8 mouse cellular contexts compared by ENCODE assay signal in the genomic region with DNA sequence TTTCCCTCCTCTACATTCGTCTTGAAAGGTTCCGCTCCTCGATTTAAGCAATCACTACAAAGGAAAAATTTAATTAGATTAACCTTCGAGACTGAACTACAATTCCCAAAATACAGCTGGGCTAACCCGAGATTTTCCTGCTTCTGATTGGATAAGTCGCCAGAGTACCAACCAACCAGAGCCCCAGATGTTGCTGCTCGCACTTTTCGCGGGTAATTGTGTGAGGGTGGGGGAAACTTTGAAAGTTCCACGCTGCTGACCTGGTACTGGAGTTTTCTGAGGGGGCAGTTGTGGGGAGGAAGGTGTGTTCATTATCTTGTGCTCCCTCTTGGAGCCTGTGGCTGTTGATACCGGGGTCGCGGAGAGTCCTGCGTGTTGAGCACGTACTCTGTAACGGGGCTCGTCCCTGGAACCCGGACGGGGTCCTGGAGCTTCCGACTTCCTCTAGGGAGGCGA. TPM values are rescaled to one million over a fixed set of nuclear protein-coding genes. Genes with fewer than 3 reads are reported as not detected.
DNase-seq lines count a peak whose midpoint lies in the region; ATAC-seq and TF ChIP-seq lines count a peak whose summit lies in the region.

A gene (plus strand): TSS at position 162 of the 456 bp plus-strand sequence.

- in situ Hi-C loops in Patski (cut with MboI; ENCODE audit: low pct_unique_long_range_greater_than_20kb) = no loop called here

- peak within 1 kb of the TSS; percentile 65 for H3K9ac ChIP-seq in hindbrain, embryonic 12.5 days

- H3K4me3 ChIP-seq in hindbrain, embryonic 12.5 days = peak within 1 kb of the TSS; percentile 60

- H3K9me3 ChIP-seq in hindbrain, embryonic 12.5 days (replicated peaks) = no peaks in the 10 kb centered on the region

- H3K27me3 ChIP-seq in Patski = no peaks in the 10 kb centered on the region
- H3K27me3 ChIP-seq in hindbrain, embryonic 12.5 days = no peaks in the 10 kb centered on the region

- peaks cover 14% of the 10 kb centered on the region for H3K4me1 ChIP-seq in hindbrain, embryonic 12.5 days

- CTCF ChIA-PET in Patski (lab: Charles Lee) = no interaction called here

- H3K36me3 ChIP-seq in hindbrain, embryonic 12.5 days = no peaks in the 10 kb centered on the region

- TF ChIP-seq CTCF in Patski (IDR thresholded peaks at IDR 0.05) = no peak

- WGBS in hindbrain, embryonic 12.5 days = 1% methylated on average over 21 of the region's 21 CpGs

- ATAC-seq in Patski = peak; percentile 76
- ATAC-seq in hindbrain, embryonic 12.5 days (ENCODE audit: low FRiP score) = peak; percentile 75

- H3K27ac ChIP-seq in hindbrain, embryonic 12.5 days = 0 out of 2 replicates have a peak within 1 kb of the TSS, but pooled peaks have one; percentile 36

- peak within 1 kb of the TSS; percentile 76 for H3K4me2 ChIP-seq in hindbrain, embryonic 12.5 days (replicated peaks)

- DNase-seq in Patski (ENCODE audit: low read depth, low spot score) = peak; percentile 46
- peak; percentile 75 to 79 for DNase-seq in cerebellum, postnatal 10 days
- peak; percentile 57 to 60 for DNase-seq in frontal cortex, postnatal 10 days (ENCODE audit: low spot score in 2 of 2)
- peak; percentile 43 to 88 for DNase-seq in layer of hippocampus, postnatal 14 days (ENCODE audit: low spot score in 2 of 2)
- DNase-seq in lung, postnatal 14 days = peak; percentile 73
- DNase-seq in retina, adult 2 months (ENCODE audit: low read depth, low spot score) = peak; percentile 74
- peak; percentile 60 to 69 for DNase-seq in thymus, postnatal 36 days

- POLR2A ChIA-PET in Patski (lab: Charles Lee) = no interaction called here

RNA-seq across cellular contexts. Expression of the gene that starts here (rescaled TPM):
- 5.1 TPM for polyA plus RNA-seq in Patski (2021)
- polyA plus RNA-seq in hindbrain, embryonic 12.5 days (2016; fragmentation: Nextera tagmentation; extraction: Ambion mirVana) = 4.3 and 5.2 TPM in 2 replicates
- total RNA-seq in layer of hippocampus, postnatal 14 days (2021) = under 1 TPM; 0.33 to 0.46 TPM

Comparison
In these comparisons a context has a peak if more than half of its experiments do, and no peak if none do; other contexts are left out.
1. Peak in every context shown above with its lines: DNase-seq, ATAC-seq, H3K4me3 ChIP-seq and H3K27ac ChIP-seq.
2. Peak in DNase-seq in layer of hippocampus, postnatal 14 days; RNA of the gene not detected or under 1 TPM.